Mouse (Mus musculus): ENCODE data around the gene Antxr1.

DNA sequence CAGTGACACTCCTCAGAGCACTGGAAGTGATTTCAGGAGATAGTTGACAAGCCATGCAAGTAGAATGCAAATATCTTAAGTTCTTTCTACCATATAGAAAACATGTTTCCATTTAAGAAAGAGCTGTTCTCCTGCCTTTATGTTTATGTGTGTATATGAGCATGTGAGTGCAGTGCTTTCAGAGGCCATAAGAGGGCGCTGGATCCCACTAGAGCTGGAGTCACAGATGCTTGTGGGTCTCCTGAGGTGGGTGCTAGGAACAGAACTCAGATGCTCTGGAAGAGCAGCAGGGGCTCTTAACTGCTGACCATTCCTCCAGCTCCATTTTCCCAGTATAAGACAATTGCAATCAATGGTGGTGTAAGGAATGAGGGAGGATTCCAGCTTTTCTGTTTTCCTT is 204.5 kb downstream of the Antxr1 start:
- TF ChIP-seq CTCF (IDR thresholded peaks at IDR 0.05; ENCODE audit: low read depth, low read length) (no peak), POLR2A (IDR thresholded peaks at IDR 0.05; ENCODE audit: extremely low read depth, insufficient read depth, low read length) (no peak)
